Mouse (Mus musculus) bone marrow macrophage, adult 2 months (primary cell): ENCODE measurements around the gene Gadl1.

ENCODE experiments used
- CTCF ChIP-seq: IDR thresholded peaks from 2 replicates; pipeline ENCODE4 v1.5.1; 2012; ENCODE audit warnings: low read depth, mild to moderate bottlenecking, low read length, moderate library complexity
- POLR2A ChIP-seq: IDR thresholded peaks from 2 replicates; pipeline ENCODE4 v1.6.1; 2012; ENCODE audit warnings: mild to moderate bottlenecking, low read depth, low read length, borderline replicate concordance

DNA sequence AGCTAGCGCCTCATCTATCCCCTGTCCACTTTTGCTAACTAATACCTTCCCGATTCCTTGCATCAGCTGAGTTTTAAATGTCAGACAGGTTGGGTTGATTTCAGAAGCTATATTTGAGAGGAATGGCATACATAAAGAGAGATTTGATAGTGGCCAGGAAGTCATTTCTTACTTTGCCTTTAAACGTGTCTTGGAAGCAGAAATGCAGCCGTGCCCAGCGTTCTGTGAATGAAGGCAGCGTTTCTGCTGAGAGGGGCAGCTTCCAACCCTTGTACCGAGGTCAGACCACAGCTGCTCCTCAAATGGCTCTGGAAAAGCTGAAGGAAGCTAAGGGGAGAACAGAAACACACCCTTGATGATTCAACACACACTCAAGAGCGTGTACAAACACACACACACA is 144.7 kb downstream of the Gadl1 start:
- no peak for TF ChIP-seq POLR2A
- no peak for TF ChIP-seq CTCF
